Mouse (Mus musculus) NIH3T3 (cell line): ENCODE data around the gene 1110057P08Rik.
"Not testable (repeated sequence)": the region's sequence is repeated elsewhere in the genome, so short reads cannot be mapped to it uniquely, and the experiment has no call there.

Experiments used
- DNase-seq: peaks from one replicate; pipeline ENCODE4 v3.0.0-alpha.2; 2012; ENCODE audit warnings: low read depth

Gene 1110057P08Rik

GRCm38 (mm10) chr16:89174435-89174834 is at the start of gene 1110057P08Rik:
1110057P08Rik (plus strand) TSS chr16:89174735.
- no peak for DNase-seq

- no peak for DNase-seq
Measured at GRCm38 (mm10) chr16:89140551-89140950, 34.0 kb upstream of the 1110057P08Rik start, which contains the start of gene Gm6358. Gm6358 (plus strand) TSS chr16:89140851.

GRCm38 (mm10) chr16:89150786-89151185 is 23.7 kb upstream of the 1110057P08Rik start, which contains the start of gene Gm10061:
Gm10061 (plus strand) TSS chr16:89151086.
- no peak for DNase-seq

- no peak for DNase-seq
Measured at GRCm38 (mm10) chr16:89157652-89158051, 16.9 kb upstream of the 1110057P08Rik start, which contains the start of gene Gm9789. Gm9789 (plus strand) TSS chr16:89157952.

DNA sequence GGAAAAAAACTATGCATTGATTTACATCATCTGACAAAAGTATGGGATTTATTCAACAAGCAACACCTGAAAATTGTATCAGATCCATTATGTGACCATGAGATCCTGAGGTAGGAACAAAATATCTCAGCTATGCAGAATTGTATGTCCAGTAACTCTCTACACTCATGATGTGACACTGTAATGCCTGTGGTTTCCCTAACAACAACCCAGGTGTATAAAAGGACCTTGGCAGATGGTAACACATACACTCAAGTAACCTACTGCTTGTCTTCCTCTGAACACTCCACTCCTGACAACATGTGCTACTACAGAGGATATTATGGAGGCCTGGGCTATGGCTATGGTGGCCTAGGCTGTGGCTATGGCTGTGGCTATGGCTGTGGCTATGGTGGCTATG is 5.3 kb upstream of the 1110057P08Rik start, which contains the start of gene Gm7735:
Gm7735 (plus strand) TSS at position 301 of the 400 bp plus-strand sequence.
- DNase-seq: not testable (repeated sequence)

DNA sequence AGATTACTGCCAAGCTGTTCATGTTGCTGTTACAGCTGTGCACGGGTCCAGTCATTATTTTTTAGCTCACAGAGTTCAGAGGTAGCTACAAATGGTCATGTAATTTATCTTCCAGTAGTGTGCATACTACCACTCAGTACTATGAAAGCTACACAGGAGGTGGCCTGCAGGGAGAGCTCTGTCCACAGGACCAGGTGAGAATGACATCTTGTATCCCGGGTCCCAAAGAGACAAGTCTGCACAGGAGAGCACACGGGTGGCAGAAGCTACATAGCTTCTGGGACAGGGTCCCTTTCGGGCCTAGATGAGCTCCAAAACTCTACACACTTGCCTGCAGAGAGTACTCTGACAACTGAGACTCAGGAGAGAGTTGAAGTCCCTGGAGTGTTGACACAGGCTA is 14.1 kb downstream of the 1110057P08Rik start:
- no peak for DNase-seq

DNA sequence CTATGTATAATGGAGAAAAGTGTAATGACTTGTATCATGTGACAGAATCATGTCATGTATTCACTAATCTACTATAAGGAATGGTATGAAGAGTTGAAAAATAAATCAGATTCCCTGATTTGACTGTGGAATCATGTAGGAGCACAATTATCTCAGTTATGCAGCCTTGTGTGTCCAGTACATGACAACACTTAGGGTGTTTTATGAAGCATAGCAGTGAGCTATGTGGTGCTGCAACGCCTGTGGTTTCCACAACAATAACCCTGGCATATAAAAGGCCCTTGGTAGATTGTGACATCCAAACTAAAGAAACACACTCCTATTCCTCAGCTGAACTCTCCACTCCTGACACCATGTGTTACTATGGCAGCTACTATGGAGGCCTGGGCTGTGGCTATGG is 31.0 kb downstream of the 1110057P08Rik start, which contains the start of gene Krtap20-2:
Krtap20-2 (plus strand) TSS at position 301 of the 400 bp plus-strand sequence.
- no peak for DNase-seq
